Mouse (Mus musculus) ES-Bruce4 (cell line): ENCODE measurements at regions not wholly inside any gene's neighbourhood (a gene's known extent, or its start where the extent isn't known, plus 50 kb on each side); places are given as distances from the start of the nearest gene placed in this dataset.

Source experiments
- CTCF ChIP-seq: IDR thresholded peaks from one replicate; pipeline ENCODE4 v1.8.1; 2011; ENCODE audit warnings: low read depth, low read length
- EP300 ChIP-seq: IDR thresholded peaks from 2 replicates; pipeline ENCODE4 v1.6.1; 2011; ENCODE audit warnings: low read depth, low read length; ENCODE audit not compliant: insufficient read depth

- TF ChIP-seq CTCF (no peak), EP300 (no peak)
Measured at GRCm38 (mm10) chr6:106991586-106991985, 191.7 kb upstream of the Crbn start.
